Mouse (Mus musculus): Measurements from ENCODE around the gene Clec16a.

DNA sequence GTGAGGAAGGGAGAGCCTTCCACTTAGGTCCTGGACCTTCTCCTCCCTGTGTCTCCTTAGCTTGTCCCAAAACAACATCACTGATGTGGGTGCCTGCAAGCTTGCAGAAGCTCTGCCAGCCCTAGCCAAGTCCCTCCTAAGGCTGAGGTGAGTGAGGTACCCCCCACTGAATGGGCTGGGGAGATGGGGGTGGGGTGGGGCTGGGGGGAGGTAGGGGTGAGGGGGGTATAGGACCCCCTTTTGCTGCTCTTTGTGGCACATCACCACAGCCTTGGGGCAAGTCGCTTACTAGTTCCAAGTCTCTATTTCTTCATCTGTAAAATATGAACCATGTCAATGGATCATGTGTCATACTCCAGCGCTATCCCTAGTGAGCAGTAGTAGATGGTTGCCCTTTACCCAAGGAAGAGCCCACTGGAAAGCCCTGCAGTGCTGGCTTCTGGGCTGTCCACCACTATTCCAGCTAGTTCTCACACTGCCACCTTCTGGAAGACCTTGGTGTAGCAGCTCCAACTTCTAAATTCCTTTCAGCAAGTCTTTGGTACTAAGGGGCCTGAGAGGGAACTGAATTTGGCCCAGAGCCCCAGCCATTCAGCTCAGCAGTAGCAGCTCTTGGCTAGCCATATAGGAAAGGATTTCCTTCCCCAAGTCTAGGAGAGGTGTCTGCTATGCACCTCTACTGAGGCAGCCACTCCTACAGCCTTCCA, 24.1 kb upstream of the Clec16a start:
- no peak for TF ChIP-seq EP300 (IDR thresholded peaks at IDR 0.05; ENCODE audit: low read depth)
- TF ChIP-seq CTCF (IDR thresholded peaks at IDR 0.05; ENCODE audit: low read depth), result peak; percentile 79
